Mouse (Mus musculus): ENCODE data around the gene Bbip1. TPM values are rescaled to one million over a fixed set of nuclear protein-coding genes. Genes with fewer than 3 reads are reported as not detected.

Bbip1 gene
- total and polyA plus RNA-seq, 3 experiments = 71.3 to 75.9 TPM; not detected in 1

- TF ChIP-seq UBTF (IDR thresholded peaks at IDR 0.05; ENCODE audit: borderline replicate concordance, insufficient read depth, low read depth, low read length) = no peak
- TF ChIP-seq SIN3A (IDR thresholded peaks at IDR 0.05; ENCODE audit: low read length) = peak; percentile 76; the same call in 1 of the 2 replicates
Observed at GRCm38 (mm10) chr19:53892838-53893359, 51.5 kb downstream of the Bbip1 start (continued).

DNA sequence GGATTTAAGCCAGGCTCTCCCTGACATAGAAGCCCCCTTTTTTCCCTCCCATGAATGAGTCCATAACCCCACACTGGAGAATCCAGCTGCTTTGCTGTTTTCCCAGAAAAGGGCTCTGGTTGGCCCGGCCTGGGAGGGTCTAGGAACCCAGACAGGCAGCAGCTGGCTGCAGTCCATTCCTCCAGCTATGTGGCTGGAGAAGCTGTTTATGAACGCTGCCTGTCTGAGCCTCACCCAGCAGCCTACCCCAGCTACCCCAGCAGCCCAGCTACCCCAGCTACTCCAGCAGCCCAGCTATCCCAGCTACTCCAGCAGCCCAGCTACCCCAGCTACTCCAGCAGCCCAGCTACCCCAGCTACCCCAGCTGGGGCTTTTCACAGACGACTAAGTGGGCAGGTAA, 52.4 kb downstream of the Bbip1 start, which contains the start of gene Pdcd4:
TSS of gene Pdcd4 (plus strand) at position 171 of the 400 bp plus-strand sequence.
- Histone ChIP-seq H3K9me3 (replicated peaks; ENCODE audit: insufficient read depth, low read length) (no peaks in the 10 kb centered on the region), H3K9ac (ENCODE audit: control insufficient read depth, low read depth, low read length, poor library complexity, severe bottlenecking) (peak within 1 kb of the TSS; percentile 49), H3K4me3 (ENCODE audit: control insufficient read depth in 1 of 2, insufficient read depth in 1 of 2, low read depth in 2 of 2, low read length in 2 of 2) (peak within 1 kb of the TSS; percentile 12 to 22), H3K36me3 (ENCODE audit: control insufficient read depth in 1 of 2, insufficient read depth in 2 of 2, low read length in 2 of 2) (peaks cover 0 to 70% of the 10 kb centered on the region in 2 experiments; a peak in 2 of 4 replicates), H3K27me3 (ENCODE audit: control insufficient read depth in 1 of 2, insufficient read depth in 2 of 2, low read length in 2 of 2) (no peaks in the 10 kb centered on the region), H3K27ac (ENCODE audit: control insufficient read depth, low read depth, low read length) (peak within 1 kb of the TSS; percentile 82), H3K4me1 (ENCODE audit: control insufficient read depth in 1 of 2, insufficient read depth in 2 of 2, low read length in 2 of 2) (peaks cover 52 to 69% of the 10 kb centered on the region in 2 experiments), H3K79me2 (ENCODE audit: control insufficient read depth, insufficient read depth, low read length, poor library complexity) (no peaks in the 10 kb centered on the region)
- DNase-seq (ENCODE audit: low read depth, low spot score) = peak; percentile 55
- TF ChIP-seq TCF12 (IDR thresholded peaks at IDR 0.05; ENCODE audit: low read depth, low read length) (no peak), BHLHE40 (IDR thresholded peaks at IDR 0.05; ENCODE audit: borderline replicate concordance, low read depth, low read length) (no peak), KAT2A (conservative IDR thresholded peaks at IDR 0.05; ENCODE audit: low read depth, low read length) (no peak), GATA1 (IDR thresholded peaks at IDR 0.05; ENCODE audit: low read depth, low read length) (no peak), EP300 (IDR thresholded peaks at IDR 0.05; ENCODE audit: low read depth in 1 of 2, low read length in 2 of 2) (no peak), MAX (IDR thresholded peaks at IDR 0.05; ENCODE audit: low read length) (no peak), CHD2 (IDR thresholded peaks at IDR 0.05; ENCODE audit: low read length) (no peak), SIN3A (IDR thresholded peaks at IDR 0.05; ENCODE audit: low read length) (no peak), POLR2A (IDR thresholded peaks at IDR 0.05; ENCODE audit: control insufficient read depth in 1 of 2, insufficient read depth in 1 of 2, low read depth in 1 of 2, low read length in 2 of 2, poor library complexity in 1 of 2) (no peak), MEF2A (IDR thresholded peaks at IDR 0.05; ENCODE audit: extremely low read depth, insufficient replicate concordance, low read depth, low read length, poor library complexity, severe bottlenecking) (no peak), TBP (IDR thresholded peaks at IDR 0.05; ENCODE audit: low read depth, low read length) (no peak), ZNF384 (IDR thresholded peaks at IDR 0.05; ENCODE audit: low read depth, low read length) (no peak), UBTF (IDR thresholded peaks at IDR 0.05; ENCODE audit: borderline replicate concordance, insufficient read depth, low read depth, low read length) (no peak), CTCF (IDR thresholded peaks at IDR 0.05 in 2 of 3, conservative IDR thresholded peaks at IDR 0.05 in 1 of 3; ENCODE audit: control insufficient read depth in 1 of 3, insufficient read depth in 1 of 3, low read depth in 2 of 3, low read length in 3 of 3, poor library complexity in 1 of 3, severe bottlenecking in 1 of 3) (no peak), USF2 (IDR thresholded peaks at IDR 0.05; ENCODE audit: borderline replicate concordance in 1 of 2, insufficient read depth in 1 of 2, low read depth in 1 of 2, low read length in 2 of 2) (no peak)

DNA sequence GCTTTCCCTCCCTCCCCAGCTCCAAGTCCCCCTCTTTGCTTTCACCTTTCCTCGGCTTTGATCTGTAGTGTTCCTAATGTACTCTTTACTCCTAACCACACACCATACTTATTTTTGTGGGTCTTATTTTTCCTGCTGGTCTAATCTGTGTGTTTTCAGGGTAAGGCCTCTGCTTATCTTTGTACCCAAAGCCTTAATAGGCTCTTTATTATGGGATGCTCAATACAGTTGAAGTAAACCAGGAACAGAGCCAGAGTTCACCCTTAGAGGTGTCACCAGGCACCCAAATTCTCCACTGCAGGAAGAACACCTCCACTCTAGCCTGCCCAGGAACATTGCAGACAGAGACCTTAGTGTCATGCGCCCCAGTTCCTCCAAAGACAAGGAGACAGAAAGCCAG, 52.9 kb downstream of the Bbip1 start:
- H3K4me1 ChIP-seq (ENCODE audit: control insufficient read depth in 1 of 2, insufficient read depth in 2 of 2, low read length in 2 of 2) = peaks cover 55 to 74% of the 10 kb centered on the region in 2 experiments
- H3K36me3 ChIP-seq (ENCODE audit: control insufficient read depth in 1 of 2, insufficient read depth in 2 of 2, low read length in 2 of 2) = peaks cover 0 to 75% of the 10 kb centered on the region in 2 experiments; a peak in 2 of 4 replicates
- H3K9me3 ChIP-seq (replicated peaks; ENCODE audit: insufficient read depth, low read length) = no peaks in the 10 kb centered on the region
- H3K27ac ChIP-seq (ENCODE audit: control insufficient read depth, low read depth, low read length) = peak overlapping the region; percentile 82
- peak overlapping the region; percentile 11 to 12 for H3K4me3 ChIP-seq (ENCODE audit: control insufficient read depth in 1 of 2, insufficient read depth in 1 of 2, low read depth in 2 of 2, low read length in 2 of 2)
- H3K27me3 ChIP-seq (ENCODE audit: control insufficient read depth in 1 of 2, insufficient read depth in 2 of 2, low read length in 2 of 2) = no peaks in the 10 kb centered on the region
- peak overlapping the region; percentile 49 for H3K9ac ChIP-seq (ENCODE audit: control insufficient read depth, low read depth, low read length, poor library complexity, severe bottlenecking)
- DNase-seq (ENCODE audit: low read depth, low spot score) = peak; percentile 84
- no peaks in the 10 kb centered on the region for H3K79me2 ChIP-seq (ENCODE audit: control insufficient read depth, insufficient read depth, low read length, poor library complexity)
- TF ChIP-seq ELF1 (IDR thresholded peaks at IDR 0.05; ENCODE audit: low read depth, low read length) = peak; percentile 63
- TF ChIP-seq ZNF384 (IDR thresholded peaks at IDR 0.05; ENCODE audit: low read depth, low read length) = peak; percentile 67; the same call in 1 of the 2 replicates
- TF ChIP-seq POLR2A (IDR thresholded peaks at IDR 0.05; ENCODE audit: control insufficient read depth in 1 of 2, insufficient read depth in 1 of 2, low read depth in 1 of 2, low read length in 2 of 2, poor library complexity in 1 of 2) = no peak
- TF ChIP-seq MYC (IDR thresholded peaks at IDR 0.05; ENCODE audit: low read depth, low read length) = 0 out of 2 replicates have a peak, but pooled peaks have one; percentile 71
- TF ChIP-seq RCOR1 (IDR thresholded peaks at IDR 0.05; ENCODE audit: low read depth, low read length) = peak; percentile 91
- TF ChIP-seq SIN3A (IDR thresholded peaks at IDR 0.05; ENCODE audit: low read length) = peak; percentile 76
- no peak for TF ChIP-seq MAX (IDR thresholded peaks at IDR 0.05; ENCODE audit: low read length)
- TF ChIP-seq TAL1 (IDR thresholded peaks at IDR 0.05; ENCODE audit: low read length) = peak; percentile 96
- TF ChIP-seq MYB (IDR thresholded peaks at IDR 0.05; ENCODE audit: low read depth, low read length) = peak; percentile 31; the same call in 1 of the 2 replicates
- TF ChIP-seq USF1 (IDR thresholded peaks at IDR 0.05; ENCODE audit: low read depth, low read length) = 0 out of 2 replicates have a peak, but pooled peaks have one; percentile 10
- peak; percentile 98 for TF ChIP-seq TCF12 (IDR thresholded peaks at IDR 0.05; ENCODE audit: low read depth, low read length)
- TF ChIP-seq CTCF (IDR thresholded peaks at IDR 0.05 in 2 of 3, conservative IDR thresholded peaks at IDR 0.05 in 1 of 3; ENCODE audit: control insufficient read depth in 1 of 3, insufficient read depth in 1 of 3, low read depth in 2 of 3, low read length in 3 of 3, poor library complexity in 1 of 3, severe bottlenecking in 1 of 3) = no peak
- peak; percentile 98 for TF ChIP-seq GATA1 (IDR thresholded peaks at IDR 0.05; ENCODE audit: low read depth, low read length)
- TF ChIP-seq ZC3H11A (IDR thresholded peaks at IDR 0.05; ENCODE audit: low read depth, low read length) = 0 out of 2 replicates have a peak, but pooled peaks have one; percentile 4
- TF ChIP-seq EP300 (IDR thresholded peaks at IDR 0.05; ENCODE audit: low read depth in 1 of 2, low read length in 2 of 2) = peak; percentile 97
- TF ChIP-seq BHLHE40 (IDR thresholded peaks at IDR 0.05; ENCODE audit: borderline replicate concordance, low read depth, low read length) = peak; percentile 55; the same call in 1 of the 2 replicates
- no peak for TF ChIP-seq ZKSCAN1 (IDR thresholded peaks at IDR 0.05; ENCODE audit: low read depth, low read length)
- TF ChIP-seq ZMIZ1 (IDR thresholded peaks at IDR 0.05; ENCODE audit: low read depth, low read length) = peak; percentile 68; the same call in 1 of the 2 replicates
- no peak for TF ChIP-seq TBP (IDR thresholded peaks at IDR 0.05; ENCODE audit: low read depth, low read length)

All from MEL (cell line).